Mouse (Mus musculus): ENCODE measurements around the gene Olfr330. TPM values are rescaled to one million over a fixed set of nuclear protein-coding genes. Genes with fewer than 3 reads are reported as not detected.

Gene Olfr330
- polyA plus RNA-seq, 1 experiment from 2014 or later: not detected

Other genes starting within 250 kb of the Olfr330 start
- gene Zfp692, start 227.8 kb downstream of the Olfr330 start, polyA plus RNA-seq (2016; fragmentation: Nextera tagmentation; extraction: Ambion mirVana): 27.4 and 30.8 TPM in 2 replicates
- 32.0 and 32.2 TPM in 2 replicates for gene Zfp672, start 204.5 kb downstream of the Olfr330 start, polyA plus RNA-seq (2016; fragmentation: Nextera tagmentation; extraction: Ambion mirVana)
- 51.5 and 52.8 TPM in 2 replicates for gene Sh3bp5l, start 204.1 kb downstream of the Olfr330 start, polyA plus RNA-seq (2016; fragmentation: Nextera tagmentation; extraction: Ambion mirVana)
- gene Lypd8, start 155.8 kb downstream of the Olfr330 start, polyA plus RNA-seq (2016; fragmentation: Nextera tagmentation; extraction: Ambion mirVana): not detected in 2 replicates
- not detected in 2 replicates for gene 1810065E05Rik, start 113.7 kb downstream of the Olfr330 start, polyA plus RNA-seq (2016; fragmentation: Nextera tagmentation; extraction: Ambion mirVana)
- not detected in 2 replicates for gene Gm12253, start 102.3 kb downstream of the Olfr330 start, polyA plus RNA-seq (2016; fragmentation: Nextera tagmentation; extraction: Ambion mirVana)
- gene Lypd9, start 81.9 kb downstream of the Olfr330 start, polyA plus RNA-seq (2016; fragmentation: Nextera tagmentation; extraction: Ambion mirVana): not detected in 2 replicates
- not detected in 2 replicates for gene Olfr30, start 72.6 kb downstream of the Olfr330 start, polyA plus RNA-seq (2016; fragmentation: Nextera tagmentation; extraction: Ambion mirVana)
- not detected in 2 replicates for gene Olfr332, start 42.3 kb downstream of the Olfr330 start, polyA plus RNA-seq (2016; fragmentation: Nextera tagmentation; extraction: Ambion mirVana)
- gene Olfr331, start 32.3 kb downstream of the Olfr330 start, polyA plus RNA-seq (2016; fragmentation: Nextera tagmentation; extraction: Ambion mirVana): not detected in 2 replicates
- not detected in 2 replicates for gene Olfr329-ps, start 11.6 kb upstream of the Olfr330 start, polyA plus RNA-seq (2016; fragmentation: Nextera tagmentation; extraction: Ambion mirVana)
- gene Olfr328, start 20.8 kb upstream of the Olfr330 start, polyA plus RNA-seq (2016; fragmentation: Nextera tagmentation; extraction: Ambion mirVana): 0.09 TPM in 1 of 2 replicates, not detected in the other
- gene Olfr224, start 35.7 kb upstream of the Olfr330 start, polyA plus RNA-seq (2016; fragmentation: Nextera tagmentation; extraction: Ambion mirVana): not detected in 2 replicates
- gene Olfr325, start 42.9 kb upstream of the Olfr330 start, polyA plus RNA-seq (2016; fragmentation: Nextera tagmentation; extraction: Ambion mirVana): not detected in 2 replicates
- gene Olfr324, start 60.3 kb upstream of the Olfr330 start, polyA plus RNA-seq (2016; fragmentation: Nextera tagmentation; extraction: Ambion mirVana): not detected in 2 replicates
- gene 2210407C18Rik, start 81.2 kb upstream of the Olfr330 start, polyA plus RNA-seq (2016; fragmentation: Nextera tagmentation; extraction: Ambion mirVana): not detected in 2 replicates
- not detected in 2 replicates for gene Olfr323, start 95.7 kb upstream of the Olfr330 start, polyA plus RNA-seq (2016; fragmentation: Nextera tagmentation; extraction: Ambion mirVana)
- gene Trim58, start 105.6 kb upstream of the Olfr330 start, polyA plus RNA-seq (2016; fragmentation: Nextera tagmentation; extraction: Ambion mirVana): 0.41 and 0.44 TPM in 2 replicates
- gene Olfr322, start 123.9 kb upstream of the Olfr330 start, polyA plus RNA-seq (2016; fragmentation: Nextera tagmentation; extraction: Ambion mirVana): not detected in 2 replicates
- not detected in 2 replicates for gene Olfr320, start 146.3 kb upstream of the Olfr330 start, polyA plus RNA-seq (2016; fragmentation: Nextera tagmentation; extraction: Ambion mirVana)
- gene Olfr319, start 164.3 kb upstream of the Olfr330 start, polyA plus RNA-seq (2016; fragmentation: Nextera tagmentation; extraction: Ambion mirVana): not detected in 2 replicates
- not detected in 2 replicates for gene Olfr318, start 189.2 kb upstream of the Olfr330 start, polyA plus RNA-seq (2016; fragmentation: Nextera tagmentation; extraction: Ambion mirVana)
- gene Olfr317, start 204.4 kb upstream of the Olfr330 start, polyA plus RNA-seq (2016; fragmentation: Nextera tagmentation; extraction: Ambion mirVana): 0.06 and 0.16 TPM in 2 replicates
- not detected in 2 replicates for gene Olfr316, start 217.9 kb upstream of the Olfr330 start, polyA plus RNA-seq (2016; fragmentation: Nextera tagmentation; extraction: Ambion mirVana)
- gene Olfr315, start 238.4 kb upstream of the Olfr330 start, polyA plus RNA-seq (2016; fragmentation: Nextera tagmentation; extraction: Ambion mirVana): not detected in 2 replicates
- gene Olfr314, start 248.1 kb upstream of the Olfr330 start, polyA plus RNA-seq (2016; fragmentation: Nextera tagmentation; extraction: Ambion mirVana): not detected in 2 replicates